Mouse (Mus musculus) cortical plate, adult 2 months (tissue): ENCODE measurements at regions not wholly inside any gene's neighbourhood (a gene's known extent, or its start where the extent isn't known, plus 50 kb on each side); places are given as distances from the start of the nearest gene placed in this dataset.

Experiments
- CTCF ChIP-seq: fragments of 200-500 bp; IDR thresholded peaks from 2 replicates; pipeline ENCODE4 v1.5.1; 2011; ENCODE audit warnings: mild to moderate bottlenecking, control low read depth, low read length; ENCODE audit not compliant: insufficient read depth; ENCODE audit errors: extremely low read depth
- POLR2A ChIP-seq: fragments of 200-500 bp; IDR thresholded peaks from 2 replicates; pipeline ENCODE4 v1.6.1; 2011; ENCODE audit warnings: mild to moderate bottlenecking, low read length, control low read depth; ENCODE audit not compliant: insufficient read depth; ENCODE audit errors: extremely low read depth

GRCm38 (mm10) chr8:26831790-26832189 is 145.3 kb upstream of the Zfp703 start:
- no peak for TF ChIP-seq POLR2A
- no peak for TF ChIP-seq CTCF
